Mouse (Mus musculus): Measurements from ENCODE around the gene Astn2.

- TF ChIP-seq POLR2A (IDR thresholded peaks at IDR 0.05; ENCODE audit: insufficient read depth, low read depth, low read length), result no peak
- TF ChIP-seq CTCF (IDR thresholded peaks at IDR 0.05; ENCODE audit: insufficient read depth, low read depth, low read length), result no peak
Measured at GRCm38 (mm10) chr4:66450115-66450514, 45.7 kb upstream of the Astn2 start.
